Mouse (Mus musculus) skeletal muscle tissue, adult 2 months (tissue): Measurements from ENCODE around the gene Sco1.

ENCODE experiments used
- DNase-seq: peaks from one replicate; pipeline ENCODE4 v3.0.0-alpha.2; 2012; ENCODE audit warnings: low read depth, low spot score

Gene Sco1

DNA sequence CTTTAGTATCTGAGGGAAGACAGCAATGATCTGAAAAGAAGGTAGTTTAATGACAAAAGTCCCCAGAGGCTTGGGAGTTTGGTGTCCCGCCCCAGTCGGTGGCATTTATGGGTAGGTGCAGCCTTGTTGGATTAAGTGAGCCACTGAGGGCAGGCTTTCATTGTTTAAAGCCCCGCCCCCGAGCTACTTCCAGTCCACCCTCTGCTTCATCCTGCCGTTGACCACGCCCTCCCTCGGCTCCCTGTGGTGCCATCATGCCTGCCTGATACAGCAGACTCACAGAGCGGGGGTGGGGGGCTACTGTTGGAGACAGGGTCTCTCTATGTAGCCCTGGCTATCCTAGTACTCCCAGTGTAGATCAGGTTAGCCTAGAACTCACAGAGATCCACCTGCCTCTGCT, 9.5 kb upstream of the Sco1 start:
- DNase-seq = no peak

DNA sequence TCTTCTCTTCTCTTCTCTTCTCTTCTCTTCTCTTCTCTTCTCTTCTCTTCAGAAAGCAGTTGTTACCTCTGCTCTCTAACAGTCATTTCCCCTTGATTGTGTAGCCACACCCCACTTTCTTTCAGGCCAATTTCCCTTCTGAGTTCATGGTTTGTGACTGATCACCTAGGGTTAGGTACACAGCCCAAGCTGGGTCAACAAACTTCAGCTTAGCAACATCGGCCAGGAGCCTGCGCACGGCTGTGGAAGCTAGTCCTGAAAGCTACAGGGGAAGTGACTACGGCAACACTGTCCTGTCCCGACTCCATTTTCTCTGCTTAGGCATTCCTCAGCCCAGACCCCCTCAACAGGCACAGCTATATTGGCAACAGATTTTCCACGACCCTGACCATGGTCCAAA, 7.5 kb upstream of the Sco1 start:
- no peak for DNase-seq

- DNase-seq = no peak
Measured at GRCm38 (mm10) chr11:67047199-67047598, 5.3 kb upstream of the Sco1 start.

GRCm38 (mm10) chr11:67048496-67048895, 4.0 kb upstream of the Sco1 start:
- no peak for DNase-seq

DNA sequence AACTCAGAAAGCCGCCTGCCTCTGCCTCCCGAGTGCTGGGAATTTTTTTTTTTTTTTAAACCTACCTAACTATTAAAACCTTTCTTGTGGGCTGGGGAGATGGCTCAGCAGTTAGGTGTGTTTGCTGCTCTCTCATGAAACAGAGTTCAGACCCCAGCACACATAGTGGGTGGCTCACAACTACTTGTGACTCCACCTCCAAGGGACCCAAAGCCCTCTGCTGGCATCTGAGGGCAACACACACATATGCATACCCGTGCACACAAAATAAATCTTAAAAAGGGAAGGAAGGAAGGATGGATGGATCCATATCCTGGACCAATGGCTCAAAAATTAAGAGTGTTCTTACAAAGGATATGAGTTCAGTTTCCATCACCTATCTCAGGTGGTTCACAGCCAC, 3.2 kb upstream of the Sco1 start:
- no peak for DNase-seq

DNA sequence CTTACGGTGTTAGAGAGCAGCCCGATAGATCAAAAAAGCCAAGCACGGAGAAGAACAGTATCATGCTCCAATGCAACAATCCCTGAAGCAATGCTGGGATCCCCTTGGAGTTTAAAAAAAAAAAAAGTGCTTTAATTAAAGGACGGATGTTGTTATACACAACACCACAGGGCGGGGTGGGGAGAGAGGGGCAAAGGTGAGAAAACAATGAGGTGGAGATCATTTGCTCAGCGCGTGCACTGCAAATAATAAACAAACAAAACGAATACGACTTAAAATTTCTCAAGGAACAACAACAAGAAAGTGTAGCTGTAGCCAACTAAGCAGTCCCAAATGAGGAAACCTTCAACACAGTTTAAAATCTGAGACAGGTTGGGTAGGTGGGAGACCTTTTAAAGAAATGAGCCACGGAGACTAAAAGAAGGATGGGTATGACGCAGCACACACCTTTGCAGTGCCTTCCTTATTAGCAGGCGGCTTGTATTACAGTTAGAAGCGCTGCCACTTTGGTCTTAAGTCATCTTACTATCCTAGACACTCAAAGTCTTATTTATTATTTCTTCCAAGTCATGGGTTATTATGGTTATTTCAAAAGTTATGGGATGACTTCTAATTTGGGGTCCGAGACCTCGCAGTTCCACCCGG, 672 bp upstream of the Sco1 start:
- no peak for DNase-seq

- no peak for DNase-seq
Measured at GRCm38 (mm10) chr11:67054754-67055365, 2.4 kb downstream of the Sco1 start.

GRCm38 (mm10) chr11:67061311-67061710, 8.8 kb downstream of the Sco1 start:
- no peak for DNase-seq

DNA sequence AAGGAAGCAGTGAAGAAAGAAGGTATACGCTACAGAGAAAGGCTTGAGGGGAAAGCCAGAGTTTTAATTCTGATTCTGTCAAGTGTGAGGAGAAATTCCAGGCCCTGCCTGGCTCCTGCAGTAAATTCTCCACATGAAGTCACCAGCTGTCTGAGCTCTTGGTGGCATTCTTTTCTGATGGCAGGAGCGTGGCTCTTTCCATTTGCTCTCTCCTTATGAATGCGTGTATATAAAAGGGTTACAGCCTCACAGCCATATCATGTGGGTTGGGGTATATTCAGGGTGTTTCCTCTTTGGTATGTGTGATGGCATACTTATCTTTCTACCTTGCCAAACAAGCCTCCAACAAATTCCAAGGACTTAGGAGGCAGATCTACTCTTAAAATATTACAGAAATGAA, 10.3 kb downstream of the Sco1 start:
- DNase-seq = no peak

DNA sequence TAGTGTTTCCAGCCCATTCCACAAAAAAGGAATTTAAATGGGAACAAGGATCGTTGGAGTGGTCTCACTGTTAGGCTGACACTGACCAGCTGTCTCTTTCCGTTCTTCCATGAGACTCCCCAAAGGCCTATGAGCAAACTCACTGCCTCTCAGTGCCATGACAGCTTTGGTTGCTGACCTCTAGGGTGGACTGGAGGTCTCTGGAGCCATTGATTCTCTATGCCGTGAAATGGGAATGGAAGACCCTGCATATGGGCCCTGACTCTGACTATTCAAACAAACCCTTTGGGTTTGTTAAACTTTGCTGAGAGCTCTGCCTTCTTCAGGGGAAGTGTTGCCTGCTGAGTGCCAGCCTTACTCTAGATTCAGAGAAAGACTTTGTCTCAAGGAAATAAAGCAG, 15.3 kb downstream of the Sco1 start:
- DNase-seq = no peak

GRCm38 (mm10) chr11:67072615-67073130, 20.2 kb downstream of the Sco1 start:
- DNase-seq = no peak

- DNase-seq = no peak
Measured at GRCm38 (mm10) chr11:67075036-67075435, 22.6 kb downstream of the Sco1 start.

DNA sequence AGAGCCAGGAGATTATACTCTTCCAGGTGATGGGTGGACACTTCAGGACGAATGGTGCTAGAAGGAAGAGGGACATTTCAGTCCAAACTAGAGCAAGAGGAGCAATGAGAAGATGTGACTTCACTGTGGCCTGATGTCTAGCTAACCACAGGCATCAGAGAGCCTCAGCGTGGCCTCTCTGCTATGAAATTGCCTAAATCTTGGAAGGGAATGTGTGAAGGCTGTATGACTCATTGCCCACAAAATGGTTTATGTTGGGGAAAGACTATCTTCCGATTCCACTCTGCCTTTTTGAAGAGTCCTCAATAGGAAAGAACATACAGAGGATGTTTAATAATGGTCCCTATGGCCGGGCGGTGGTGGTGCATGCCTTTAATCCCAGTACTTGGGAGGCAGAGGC, 24.3 kb downstream of the Sco1 start:
- DNase-seq = no peak

DNA sequence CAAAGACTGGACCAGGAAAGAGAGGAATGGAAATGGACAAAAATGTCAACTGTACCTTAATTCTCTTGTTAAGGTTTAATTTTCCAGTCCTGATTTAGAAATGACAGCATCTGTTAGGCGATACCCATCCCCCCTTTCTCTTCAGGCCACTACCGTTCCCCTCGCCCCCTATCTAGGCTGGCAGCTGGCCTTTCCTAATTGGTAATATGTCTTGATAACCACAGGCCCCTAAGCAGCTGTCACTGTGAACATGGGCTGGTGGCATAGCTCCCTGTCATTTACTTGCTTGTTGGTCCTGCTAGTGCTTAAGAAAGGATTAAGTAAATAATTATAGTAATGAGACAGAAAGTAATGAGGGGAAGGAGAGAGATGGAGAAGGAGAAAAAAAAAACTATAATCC, 25.0 kb downstream of the Sco1 start:
- no peak for DNase-seq

DNA sequence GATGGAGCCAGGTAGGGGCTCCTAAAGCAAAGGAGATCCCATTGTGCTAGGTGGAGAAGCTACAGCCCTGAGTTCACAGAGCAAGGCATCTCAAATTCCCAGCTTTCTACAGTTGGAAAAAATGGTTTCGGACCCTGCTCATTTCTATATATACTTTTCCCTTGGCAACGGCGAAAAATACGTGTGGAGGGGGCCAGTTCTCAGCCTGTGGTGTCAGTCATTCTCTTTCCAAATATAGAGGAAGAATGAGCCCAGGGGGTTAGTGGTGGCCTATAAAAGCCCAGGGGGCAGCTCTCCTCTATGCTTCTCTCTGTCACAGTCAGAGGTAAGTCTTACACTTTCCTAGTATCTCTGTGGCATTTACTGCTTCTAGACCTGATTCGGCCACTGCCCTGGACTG, 25.5 kb downstream of the Sco1 start, which contains the start of gene Myh3:
TSS of gene Myh3 (plus strand) at position 301 of the 400 bp plus-strand sequence.
- no peak for DNase-seq

GRCm38 (mm10) chr11:67078888-67079287, 26.4 kb downstream of the Sco1 start:
- no peak for DNase-seq

DNA sequence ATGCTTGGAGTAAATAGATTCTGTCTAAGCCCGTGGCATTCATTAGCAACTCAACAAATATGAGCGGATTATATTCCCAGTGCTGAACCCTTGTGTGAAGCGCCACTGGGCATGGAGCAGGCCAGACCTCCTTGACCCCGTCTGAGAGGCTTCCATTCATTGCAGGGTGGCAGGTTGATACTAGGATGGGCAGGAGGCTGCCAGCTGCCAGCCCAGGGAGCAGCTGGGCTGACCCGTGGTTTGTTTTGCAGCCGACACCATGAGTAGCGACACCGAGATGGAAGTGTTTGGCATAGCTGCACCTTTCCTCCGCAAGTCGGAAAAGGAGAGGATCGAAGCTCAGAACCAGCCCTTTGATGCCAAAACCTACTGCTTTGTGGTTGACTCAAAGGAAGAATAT, 27.3 kb downstream of the Sco1 start:
- no peak for DNase-seq

- no peak for DNase-seq
Measured at GRCm38 (mm10) chr11:67080168-67080567, 27.7 kb downstream of the Sco1 start.

- no peak for DNase-seq
Measured at GRCm38 (mm10) chr11:67081125-67081649, 28.7 kb downstream of the Sco1 start.

GRCm38 (mm10) chr11:67082188-67082587, 29.7 kb downstream of the Sco1 start:
- DNase-seq = no peak

- DNase-seq = no peak
Measured at GRCm38 (mm10) chr11:67082793-67083192, 30.3 kb downstream of the Sco1 start.

- DNase-seq = no peak
Measured at GRCm38 (mm10) chr11:67083239-67083638, 30.8 kb downstream of the Sco1 start.

- no peak for DNase-seq
Measured at GRCm38 (mm10) chr11:67083712-67084340, 31.4 kb downstream of the Sco1 start.
